Mouse (Mus musculus) ES-Bruce4 (cell line): ENCODE data around the gene Cpa5.

Experiments used
- CTCF ChIP-seq: IDR thresholded peaks from one replicate; pipeline ENCODE4 v1.8.1; 2011; ENCODE audit warnings: low read depth, low read length
- POLR2A ChIP-seq: IDR thresholded peaks from one replicate; pipeline ENCODE4 v1.8.1; 2011; ENCODE audit warnings: low read length; ENCODE audit not compliant: insufficient read depth

DNA sequence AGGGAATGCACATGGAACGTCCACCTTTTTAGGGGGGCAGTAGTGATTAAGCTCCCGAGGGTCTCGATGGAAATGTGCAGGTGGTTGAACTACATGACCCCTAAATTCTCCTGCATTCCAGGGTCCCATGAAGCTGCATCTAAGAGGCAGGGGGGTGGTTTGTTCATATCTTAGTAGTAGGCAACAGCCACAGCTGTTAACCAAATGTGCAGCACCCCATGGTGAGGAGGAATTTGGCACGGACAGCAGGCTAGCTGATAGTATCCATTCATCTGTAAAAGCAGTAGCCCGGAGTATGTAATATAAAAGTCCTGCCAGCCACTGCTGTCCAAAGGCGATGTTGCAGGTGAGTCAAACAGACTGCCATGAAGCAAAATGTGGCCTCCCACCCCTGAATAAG is 34.6 kb downstream of the Cpa5 start:
- TF ChIP-seq POLR2A (no peak), CTCF (no peak)
